Mouse (Mus musculus): ENCODE results near the gene Tacc3. TPM values are rescaled to one million over a fixed set of nuclear protein-coding genes. Genes with fewer than 3 reads are reported as not detected.
A peak's percentile ranks its signal among the peaks of the same experiment; 100 is the strongest.

The Tacc3 gene
- polyA plus RNA-seq (2015; fragmentation: Nextera tagmentation; extraction: Ambion mirVana): 217 and 227 TPM in 2 replicates

- peak within 1 kb of the TSS; percentile 74 for H3K4me2 ChIP-seq
- no peaks in the 10 kb centered on the region for H3K27me3 ChIP-seq
- H3K9me3 ChIP-seq: no peaks in the 10 kb centered on the region
- under 1% methylated on average over 60 of the region's 60 CpGs for WGBS
- H3K27ac ChIP-seq: peak within 1 kb of the TSS; percentile 97
- H3K4me3 ChIP-seq: peak within 1 kb of the TSS; percentile 91
- peaks cover 48% of the 10 kb centered on the region for H3K36me3 ChIP-seq
- ATAC-seq (ENCODE audit: borderline replicate concordance, extremely low read depth, low FRiP score, low TSS enrichment): peak; percentile 97
- H3K4me1 ChIP-seq: peaks cover 27% of the 10 kb centered on the region
- peak within 1 kb of the TSS; percentile 96 for H3K9ac ChIP-seq
These were observed at the start of gene Tacc3, which contains the start of gene Tmem129 for GRCm38 (mm10) chr5:33657787-33658663. Gene Tacc3 (plus strand): TSS chr5:33658128. Gene Tmem129 (minus strand): TSS chr5:33658416.

- H3K36me3 ChIP-seq: peaks cover 8% of the 10 kb centered on the region
- no peak overlapping the region for H3K4me2 ChIP-seq
- WGBS: 88% methylated on average over 1 of the region's 1 CpGs
- H3K4me1 ChIP-seq: no peaks in the 10 kb centered on the region
- ATAC-seq (ENCODE audit: borderline replicate concordance, extremely low read depth, low FRiP score, low TSS enrichment): no peak
- no peaks in the 10 kb centered on the region for H3K9me3 ChIP-seq
- H3K4me3 ChIP-seq: no peak overlapping the region
- H3K9ac ChIP-seq: no peak overlapping the region
- H3K27ac ChIP-seq: no peak overlapping the region
- no peaks in the 10 kb centered on the region for H3K27me3 ChIP-seq
These were observed 48.7 kb upstream of the Tacc3 start for GRCm38 (mm10) chr5:33609226-33609625.

GRCm38 (mm10) chr5:33611795-33612194, 46.1 kb upstream of the Tacc3 start:
- H3K27ac ChIP-seq: no peak overlapping the region
- no peak for ATAC-seq (ENCODE audit: borderline replicate concordance, extremely low read depth, low FRiP score, low TSS enrichment)
- H3K27me3 ChIP-seq: no peaks in the 10 kb centered on the region
- 76% methylated on average over 1 of the region's 1 CpGs for WGBS
- H3K4me3 ChIP-seq: no peak overlapping the region
- H3K4me2 ChIP-seq: no peak overlapping the region
- no peaks in the 10 kb centered on the region for H3K9me3 ChIP-seq
- no peaks in the 10 kb centered on the region for H3K4me1 ChIP-seq
- H3K9ac ChIP-seq: no peak overlapping the region
- peaks cover 8% of the 10 kb centered on the region for H3K36me3 ChIP-seq

DNA sequence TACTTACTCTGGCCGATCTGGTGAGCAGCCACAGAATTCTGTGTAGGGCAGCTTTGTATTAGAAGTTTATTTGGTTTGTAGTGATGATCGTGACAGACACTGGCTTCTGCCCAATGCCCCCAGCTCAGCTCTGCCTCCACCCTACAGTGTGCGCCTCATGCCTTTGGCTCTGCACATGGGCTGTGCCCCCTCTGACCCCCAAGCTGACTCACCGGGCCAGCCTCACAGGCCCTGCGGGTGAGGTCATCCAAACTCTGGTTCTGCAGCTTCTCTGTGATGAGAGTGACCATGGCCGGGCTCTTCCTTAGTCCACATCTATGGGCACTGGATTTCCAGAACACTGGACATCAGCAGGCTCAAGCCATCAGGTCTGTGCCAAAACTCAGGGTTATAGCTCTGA, 43.5 kb upstream of the Tacc3 start:
- no peak overlapping the region for H3K4me2 ChIP-seq
- no peaks in the 10 kb centered on the region; the same call in none of the 2 replicates for H3K36me3 ChIP-seq
- no peak overlapping the region for H3K4me3 ChIP-seq
- H3K4me1 ChIP-seq: no peaks in the 10 kb centered on the region
- H3K9ac ChIP-seq: no peak overlapping the region
- 73% methylated on average over 6 of the region's 6 CpGs for WGBS
- no peaks in the 10 kb centered on the region for H3K9me3 ChIP-seq
- no peak for ATAC-seq (ENCODE audit: borderline replicate concordance, extremely low read depth, low FRiP score, low TSS enrichment)
- H3K27ac ChIP-seq: no peak overlapping the region
- H3K27me3 ChIP-seq: no peaks in the 10 kb centered on the region

- Histone ChIP-seq H3K36me3 (no peaks in the 10 kb centered on the region), H3K27ac (no peak overlapping the region), H3K4me2 (no peak overlapping the region), H3K9me3 (no peaks in the 10 kb centered on the region), H3K4me1 (peaks cover under 1% of the 10 kb centered on the region; the same call in 1 of the 2 replicates), H3K4me3 (no peak overlapping the region), H3K27me3 (no peaks in the 10 kb centered on the region), H3K9ac (no peak overlapping the region)
- no peak for ATAC-seq (ENCODE audit: borderline replicate concordance, extremely low read depth, low FRiP score, low TSS enrichment)
- 86% methylated on average over 2 of the region's 2 CpGs for WGBS
These were observed 35.3 kb upstream of the Tacc3 start for GRCm38 (mm10) chr5:33622671-33623070.

DNA sequence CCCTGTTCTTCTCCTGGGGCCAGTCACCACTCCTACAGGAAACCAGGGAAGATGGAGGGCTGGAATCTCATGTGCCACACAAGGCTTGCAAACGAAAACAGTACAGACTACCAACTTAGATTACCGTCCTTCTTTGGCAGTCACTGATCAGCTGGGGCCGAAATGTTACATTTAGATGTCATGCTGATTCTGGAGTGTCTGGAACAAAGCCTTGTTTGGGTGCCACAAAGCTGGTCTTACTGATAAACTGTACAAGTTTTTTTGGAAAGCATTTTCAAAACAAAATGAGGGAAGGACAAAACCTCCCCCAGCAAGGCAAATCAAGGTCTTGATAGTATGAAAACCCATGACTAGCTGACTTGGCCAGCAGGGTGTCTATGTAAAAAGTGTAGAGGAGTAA, 34.2 kb upstream of the Tacc3 start:
- no peak overlapping the region for H3K27ac ChIP-seq
- no peak overlapping the region for H3K9ac ChIP-seq
- H3K36me3 ChIP-seq: no peaks in the 10 kb centered on the region
- no peaks in the 10 kb centered on the region for H3K9me3 ChIP-seq
- no peak overlapping the region for H3K4me2 ChIP-seq
- H3K27me3 ChIP-seq: no peaks in the 10 kb centered on the region
- no peak for ATAC-seq (ENCODE audit: borderline replicate concordance, extremely low read depth, low FRiP score, low TSS enrichment)
- peaks cover 8% of the 10 kb centered on the region; the same call in 1 of the 2 replicates for H3K4me1 ChIP-seq
- H3K4me3 ChIP-seq: no peak overlapping the region
- 75% methylated on average over 3 of the region's 3 CpGs for WGBS

DNA sequence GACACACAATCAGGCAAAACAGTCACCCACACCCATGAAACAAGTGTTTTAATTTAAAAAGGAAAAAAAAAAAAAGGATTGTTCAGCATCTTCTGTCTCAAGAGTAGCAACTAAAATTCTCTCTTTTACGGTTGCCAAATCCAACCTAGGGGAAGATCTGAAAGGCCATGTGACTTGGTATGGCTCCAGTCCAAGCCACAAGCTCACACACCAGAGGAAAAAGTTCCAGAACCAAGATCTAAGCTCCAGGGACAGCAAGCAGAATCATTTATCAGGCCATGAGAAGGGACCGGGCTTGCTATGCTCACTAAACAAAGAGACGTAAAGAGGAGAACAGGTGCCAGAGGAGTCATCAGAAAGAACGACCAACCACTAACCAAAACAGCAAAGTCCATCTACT, 30.0 kb upstream of the Tacc3 start:
- no peak for ATAC-seq (ENCODE audit: borderline replicate concordance, extremely low read depth, low FRiP score, low TSS enrichment)
- no peaks in the 10 kb centered on the region for H3K36me3 ChIP-seq
- H3K4me3 ChIP-seq: peak overlapping the region; percentile 92
- H3K4me1 ChIP-seq: peaks cover 15% of the 10 kb centered on the region
- no peaks in the 10 kb centered on the region for H3K27me3 ChIP-seq
- H3K9me3 ChIP-seq: no peaks in the 10 kb centered on the region
- H3K9ac ChIP-seq: no peak overlapping the region; the same call in 1 of the 2 replicates
- WGBS: 17% methylated on average over 4 of the region's 4 CpGs
- peak overlapping the region; percentile 86 for H3K4me2 ChIP-seq
- no peak overlapping the region for H3K27ac ChIP-seq

DNA sequence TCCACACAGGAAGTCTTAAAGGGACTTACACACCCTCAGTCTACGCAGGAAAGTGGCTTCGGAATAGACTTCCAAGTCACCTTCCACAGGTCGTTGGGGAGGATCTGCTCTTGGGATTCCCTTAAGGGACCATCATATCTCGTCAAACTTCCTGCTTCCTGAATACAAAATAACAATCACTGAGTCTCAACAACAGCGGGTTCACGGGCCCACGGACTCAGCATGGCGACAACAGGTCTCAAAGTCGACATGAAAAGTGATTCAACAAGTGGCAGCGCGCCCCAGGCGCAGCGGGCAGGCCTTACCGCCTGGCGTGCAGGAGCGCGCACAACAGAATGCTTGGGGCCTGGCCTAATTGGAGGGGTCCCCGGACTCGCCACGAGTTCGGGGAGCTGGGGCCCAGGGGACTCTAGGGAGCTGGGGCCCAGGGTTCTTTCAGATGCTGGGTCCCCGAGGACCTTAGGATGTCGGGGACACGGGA, 29.1 kb upstream of the Tacc3 start:
- no peaks in the 10 kb centered on the region for H3K36me3 ChIP-seq

DNA sequence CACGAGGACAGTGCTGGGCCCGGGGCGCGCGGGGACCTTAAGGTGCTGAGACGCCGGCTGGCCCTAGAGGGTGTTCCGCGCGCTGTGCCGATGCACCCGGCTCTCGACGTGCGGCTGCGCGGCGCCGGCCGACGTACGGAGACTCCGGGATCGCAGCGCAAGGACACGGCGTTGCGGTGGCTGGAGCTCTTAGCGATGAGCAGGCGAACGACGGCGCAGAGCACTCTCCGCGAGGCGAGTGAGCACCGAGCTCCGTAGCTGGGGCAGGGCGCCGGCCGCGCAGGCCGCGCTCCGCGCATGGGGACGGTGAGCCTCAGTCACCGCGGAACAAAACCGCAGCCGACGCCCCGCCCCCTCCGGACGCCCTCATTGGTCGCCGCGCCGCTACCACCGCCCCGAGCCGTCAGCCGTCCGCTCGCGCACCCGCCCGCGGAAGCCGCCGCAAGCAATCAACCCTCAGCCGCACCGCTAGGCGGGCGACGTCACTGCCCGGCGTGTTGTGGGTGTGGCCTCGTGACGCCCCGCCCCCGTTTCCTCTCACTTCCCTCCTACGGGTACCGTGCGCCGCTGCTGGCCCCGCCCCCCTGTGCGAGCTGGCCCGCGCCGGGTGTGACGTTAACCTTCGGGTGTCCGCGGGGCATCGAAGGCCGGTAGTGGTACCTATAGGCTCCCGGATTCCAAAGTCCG, 28.5 kb upstream of the Tacc3 start, which contains the start of the genes Fam53a and Gm9903:
Gene Fam53a (minus strand): TSS at position 335 of the 687 bp plus-strand sequence.
Gene Gm9903 (plus strand): TSS at position 625 of the 687 bp plus-strand sequence.
- Histone ChIP-seq H3K4me1 (peaks cover 15% of the 10 kb centered on the region), H3K9me3 (no peaks in the 10 kb centered on the region), H3K9ac (peak within 1 kb of the TSS; percentile 86), H3K27ac (peak within 1 kb of the TSS; percentile 93), H3K4me3 (peak within 1 kb of the TSS; percentile 92), H3K27me3 (no peaks in the 10 kb centered on the region), H3K36me3 (no peaks in the 10 kb centered on the region), H3K4me2 (peak within 1 kb of the TSS; percentile 86)
- WGBS: under 1% methylated on average over 98 of the region's 99 CpGs
- peak; percentile 97 for ATAC-seq (ENCODE audit: borderline replicate concordance, extremely low read depth, low FRiP score, low TSS enrichment)

More for the DNA sequence above, 29.1 kb upstream of the Tacc3 start:
- no peaks in the 10 kb centered on the region for H3K9me3 ChIP-seq
- H3K9ac ChIP-seq: peak overlapping the region; percentile 86
- H3K4me1 ChIP-seq: peaks cover 15% of the 10 kb centered on the region
- under 1% methylated on average over 24 of the region's 24 CpGs for WGBS
- H3K4me3 ChIP-seq: peak overlapping the region; percentile 92
- H3K27ac ChIP-seq: peak overlapping the region; percentile 93
- ATAC-seq (ENCODE audit: borderline replicate concordance, extremely low read depth, low FRiP score, low TSS enrichment): peak; percentile 31; the same call in 1 of the 2 replicates
- H3K4me2 ChIP-seq: peak overlapping the region; percentile 86
- no peaks in the 10 kb centered on the region for H3K27me3 ChIP-seq

DNA sequence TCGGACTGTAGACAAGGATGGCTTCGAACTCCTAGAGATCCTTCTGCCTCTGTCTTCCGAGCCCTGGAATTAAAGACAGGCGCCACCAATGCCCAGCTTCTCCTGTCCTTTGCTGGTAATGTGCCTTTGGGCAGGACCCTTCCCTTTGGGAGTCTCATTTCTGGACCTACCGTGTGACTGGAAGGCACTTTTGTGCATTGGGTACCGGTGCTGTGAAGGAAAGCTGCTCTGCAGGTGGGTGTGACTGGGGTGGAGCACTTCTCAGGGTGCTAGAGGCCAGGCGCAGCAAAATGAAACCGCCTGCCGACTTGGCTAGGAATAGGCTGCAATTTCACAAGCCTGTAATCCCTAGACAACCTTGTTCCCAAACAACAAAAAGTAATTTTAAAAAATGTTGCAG, 27.9 kb upstream of the Tacc3 start:
- peak; percentile 33; the same call in 1 of the 2 replicates for ATAC-seq (ENCODE audit: borderline replicate concordance, extremely low read depth, low FRiP score, low TSS enrichment)
- Histone ChIP-seq H3K9me3 (no peaks in the 10 kb centered on the region), H3K9ac (peak overlapping the region; percentile 41), H3K27ac (peak overlapping the region; percentile 26), H3K4me2 (peak overlapping the region; percentile 86), H3K4me1 (peaks cover 15% of the 10 kb centered on the region), H3K27me3 (no peaks in the 10 kb centered on the region), H3K4me3 (peak overlapping the region; percentile 92), H3K36me3 (no peaks in the 10 kb centered on the region)
- 2% methylated on average over 9 of the region's 9 CpGs for WGBS

DNA sequence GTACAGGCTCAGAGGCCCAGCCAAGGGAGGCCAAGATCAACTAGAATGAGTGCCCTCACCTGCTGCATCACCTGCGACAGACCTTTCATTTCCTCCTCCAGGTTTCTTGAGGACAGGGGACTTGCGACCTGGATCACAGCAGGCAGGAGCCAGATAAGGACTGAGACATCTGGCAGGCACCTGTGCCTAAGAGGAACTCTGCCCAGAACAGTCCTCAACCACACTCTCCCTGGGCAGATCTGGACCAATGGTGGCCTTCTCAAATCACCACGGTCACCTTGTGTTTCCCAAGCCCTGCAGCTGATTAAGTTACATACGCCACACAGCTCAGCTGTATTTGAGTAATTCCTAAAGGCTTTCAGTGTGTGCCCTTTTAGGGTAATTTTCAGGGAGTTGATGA, 27.3 kb upstream of the Tacc3 start:
- Histone ChIP-seq H3K27ac (no peak overlapping the region; the same call in 1 of the 2 replicates), H3K4me3 (peak overlapping the region; percentile 92), H3K4me1 (peaks cover 15% of the 10 kb centered on the region), H3K4me2 (peak overlapping the region; percentile 86), H3K36me3 (no peaks in the 10 kb centered on the region), H3K9me3 (no peaks in the 10 kb centered on the region), H3K27me3 (no peaks in the 10 kb centered on the region), H3K9ac (no peak overlapping the region; the same call in 1 of the 2 replicates)
- ATAC-seq (ENCODE audit: borderline replicate concordance, extremely low read depth, low FRiP score, low TSS enrichment): no peak
- 54% methylated on average over 4 of the region's 4 CpGs for WGBS
